Mouse (Mus musculus): ENCODE measurements around the gene Zfpl1.
"Not testable (repeated sequence)": the region's sequence is repeated elsewhere in the genome, so short reads cannot be mapped to it uniquely, and the experiment has no call there.

Gene Zfpl1

GRCm38 (mm10) chr19:6084478-6085248, at the start of gene Zfpl1, which contains the start of gene Cdca5:
Zfpl1 (minus strand) TSS chr19:6084956.
Cdca5 (plus strand) TSS chr19:6084983.
- DNase-seq, result peak; percentile 97 to 98

- not testable (repeated sequence) for DNase-seq
Measured at GRCm38 (mm10) chr19:6133197-6133596, 48.4 kb upstream of the Zfpl1 start.

- DNase-seq, result no peak
Measured at GRCm38 (mm10) chr19:6132171-6132827, 47.5 kb upstream of the Zfpl1 start.

- not testable (repeated sequence) for DNase-seq
Measured at GRCm38 (mm10) chr19:6130414-6131128, 45.8 kb upstream of the Zfpl1 start.

- peak; percentile 93 to 98 for DNase-seq
Measured at GRCm38 (mm10) chr19:6127760-6128341, 43.1 kb upstream of the Zfpl1 start, which contains the start of gene Snx15. Snx15 (minus strand) TSS chr19:6128304.

GRCm38 (mm10) chr19:6126789-6127580, 42.2 kb upstream of the Zfpl1 start:
- DNase-seq, result no peak

GRCm38 (mm10) chr19:6126289-6126688, 41.5 kb upstream of the Zfpl1 start:
- DNase-seq, result peak; percentile 58 to 59

GRCm38 (mm10) chr19:6124898-6125297, 40.1 kb upstream of the Zfpl1 start:
- no peak for DNase-seq

GRCm38 (mm10) chr19:6123330-6123729, 38.6 kb upstream of the Zfpl1 start:
- DNase-seq, result no peak

- peak in 1 of 2 experiments; percentile 43 for DNase-seq
Measured at GRCm38 (mm10) chr19:6121761-6122160, 37.0 kb upstream of the Zfpl1 start.

GRCm38 (mm10) chr19:6118677-6119185, 34.0 kb upstream of the Zfpl1 start:
- peak in 1 of 2 experiments; percentile 32 for DNase-seq

GRCm38 (mm10) chr19:6117986-6118676, 33.4 kb upstream of the Zfpl1 start, which contains the start of gene Sac3d1:
Sac3d1 (minus strand) TSS chr19:6118650.
- peak; percentile 89 to 94 for DNase-seq

GRCm38 (mm10) chr19:6117346-6117985, 32.7 kb upstream of the Zfpl1 start:
- no peak for DNase-seq

GRCm38 (mm10) chr19:6116113-6116850, 31.5 kb upstream of the Zfpl1 start:
- DNase-seq, result no peak

GRCm38 (mm10) chr19:6113116-6113515, 28.4 kb upstream of the Zfpl1 start:
- DNase-seq, result no peak

- no peak for DNase-seq
Measured at GRCm38 (mm10) chr19:6105586-6105985, 20.8 kb upstream of the Zfpl1 start, which contains the start of gene Naaladl1. Naaladl1 (plus strand) TSS chr19:6105782.

GRCm38 (mm10) chr19:6104476-6104875, 19.7 kb upstream of the Zfpl1 start:
- DNase-seq, result no peak

- no peak for DNase-seq
Measured at GRCm38 (mm10) chr19:6102169-6102853, 17.6 kb upstream of the Zfpl1 start.

- no peak for DNase-seq
Measured at GRCm38 (mm10) chr19:6101186-6101585, 16.4 kb upstream of the Zfpl1 start.

Measured in kidney, postnatal 4 days (tissue).